Mouse (Mus musculus) adrenal gland, adult 2 months (tissue): ENCODE data around the gene Cep57l1. TPM values are rescaled to one million over a fixed set of nuclear protein-coding genes. Genes with fewer than 3 reads are reported as not detected.

ENCODE experiments used
- DNase-seq: peaks from one replicate; pipeline ENCODE4 v3.0.0; 2021
- microRNA-seq, 2 experiments: library from miRNA; unstranded; fragments of <30 nt; microRNA quantifications; one replicate each; pipeline ENCODE4 v1.2.0; 2021
- polyA plus RNA-seq: library from polyadenylated mRNA; depleted of rRNA; stranded (reverse); fragments of >200 nt; gene quantifications from 2 replicates; pipeline ENCODE4 v1.2.3, GENCODE M21; 2012; rRNA removed
- total RNA-seq, 2 experiments: library from RNA; stranded (reverse); gene quantifications; 2 replicates each; pipeline ENCODE4 v1.2.3; 2021

Cep57l1 gene
- total and polyA plus RNA-seq, 3 experiments = 0.22 to 7.2 (median 4.5) TPM

DNA sequence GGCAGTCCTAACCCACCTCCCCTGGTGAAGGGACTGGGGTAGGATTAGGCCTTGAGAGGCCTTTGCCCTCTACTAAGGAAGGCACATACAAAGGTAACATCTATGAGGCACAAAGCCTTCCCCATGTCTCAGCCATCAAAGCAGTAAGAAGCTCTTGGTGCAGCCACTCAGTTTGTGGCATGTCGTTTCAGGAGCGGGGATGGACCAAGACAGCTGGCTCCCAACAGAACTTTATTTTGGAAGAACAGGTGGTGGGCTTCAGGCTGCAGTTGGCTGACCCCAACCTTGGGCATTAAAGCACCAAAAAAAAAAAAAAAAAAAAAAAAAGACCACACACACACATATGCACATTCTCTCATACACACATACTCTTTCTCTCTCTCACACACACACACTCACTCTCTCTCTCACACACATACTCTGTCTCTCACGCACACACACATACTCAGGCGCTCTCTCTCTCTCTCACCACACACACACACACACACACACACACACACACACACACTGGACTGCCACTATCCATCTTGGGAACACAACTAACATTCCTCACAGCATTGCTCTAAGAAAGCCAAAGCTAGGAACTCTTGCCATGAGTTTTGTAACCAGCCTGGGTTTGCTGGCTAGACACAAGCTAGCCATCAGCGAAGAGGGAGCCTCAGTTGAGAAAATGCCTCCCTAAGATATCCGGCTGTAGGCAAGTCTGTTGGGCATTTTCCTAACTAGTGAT is 133.7 kb downstream of the Cep57l1 start:
- no peak for DNase-seq

DNA sequence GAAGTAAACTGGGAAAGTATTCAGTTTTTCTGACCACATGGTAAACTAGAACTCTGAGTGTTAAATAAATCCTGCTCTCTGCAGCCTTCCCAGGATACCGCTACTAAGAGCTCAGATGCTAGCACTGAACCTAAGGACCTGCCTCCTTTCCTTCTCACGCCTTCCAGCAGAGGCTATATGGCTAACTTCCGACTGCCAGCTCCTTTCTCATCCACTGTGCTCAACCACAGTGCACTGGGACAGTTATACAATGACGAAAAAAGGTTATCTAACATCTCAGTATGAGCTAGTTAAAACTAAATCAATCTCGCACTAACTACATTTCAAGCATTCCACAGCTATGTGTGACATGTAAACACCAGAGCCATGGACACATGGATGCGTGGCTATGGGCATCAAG is 134.4 kb downstream of the Cep57l1 start:
- DNase-seq = no peak

DNA sequence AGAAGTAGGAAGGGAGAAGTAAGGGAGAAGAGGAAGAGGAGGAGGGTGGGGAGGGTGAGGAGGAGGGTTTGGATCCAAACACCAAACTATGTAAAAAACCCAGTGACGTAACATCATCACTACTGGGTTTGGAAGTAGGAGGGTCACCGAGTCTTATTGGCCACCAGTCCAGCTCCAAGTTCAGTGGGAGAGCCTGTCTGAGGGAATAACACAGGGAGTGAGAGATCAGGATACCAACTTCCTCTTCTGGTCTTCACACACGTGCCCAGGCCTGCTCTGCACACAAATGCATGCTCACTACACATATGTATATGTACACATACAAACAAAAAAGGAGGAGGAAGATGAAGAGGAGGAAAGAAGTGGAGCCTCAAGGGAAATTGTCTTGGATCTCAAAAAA is 135.3 kb downstream of the Cep57l1 start:
- DNase-seq = no peak

DNA sequence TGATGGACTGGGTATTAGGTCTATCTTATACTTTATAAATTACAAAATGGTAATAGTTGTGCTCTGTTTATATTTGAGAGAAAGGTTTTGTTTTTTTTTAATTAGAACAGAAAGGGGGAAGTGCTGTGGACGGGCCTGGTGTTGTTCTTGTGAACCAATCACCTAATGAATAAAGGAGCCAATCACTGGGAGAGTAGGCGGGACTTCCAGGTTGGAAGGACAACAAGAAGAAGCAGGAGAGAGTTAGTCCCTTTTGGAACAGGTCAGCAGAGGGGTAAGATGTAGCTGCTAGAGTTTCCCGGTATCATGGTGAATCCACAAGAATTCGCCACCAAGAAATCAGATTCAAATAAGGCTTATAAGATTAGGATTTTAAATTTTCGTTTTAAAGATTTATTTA is 139.5 kb downstream of the Cep57l1 start:
- DNase-seq = no peak

Small RNA genes lying within 50 kb of the gene (microRNA-seq; reads per million reads assigned to microRNA genes)
- gene Mir3473b = 0 reads per million in 2 experiments

Other genes with a start within 250 kb of the Cep57l1 start
- gene Ccdc162, start 93.2 kb downstream of the Cep57l1 start, total RNA-seq = under 1 TPM; 0.23 to 0.24 TPM
- 0.25 and 0.44 TPM in 2 replicates for gene Ccdc162, start 93.2 kb downstream of the Cep57l1 start, polyA plus RNA-seq
- gene Sesn1, start 64 bp upstream of the Cep57l1 start, total RNA-seq = 10 to 100 TPM; 15.6 to 19.7 TPM
- 12.3 and 12.4 TPM in 2 replicates for gene Sesn1, start 64 bp upstream of the Cep57l1 start, polyA plus RNA-seq
- 1 to 10 TPM; 2.0 to 2.4 TPM for gene Armc2, start 208.6 kb upstream of the Cep57l1 start, total RNA-seq
- 0.40 and 0.75 TPM in 2 replicates for gene Armc2, start 208.6 kb upstream of the Cep57l1 start, polyA plus RNA-seq